Mouse (Mus musculus): ENCODE data around the gene Rps16. TPM values are rescaled to one million over a fixed set of nuclear protein-coding genes. Genes with fewer than 3 reads are reported as not detected.

Gene Rps16
- polyA plus RNA-seq, 1 experiment: 2,086 TPM

- peaks cover 52% of the 10 kb centered on the region for H3K36me3 ChIP-seq (ENCODE audit: control insufficient read depth, insufficient read depth, low read length, poor library complexity, severe bottlenecking)
- H3K4me1 ChIP-seq (ENCODE audit: control insufficient read depth, insufficient read depth, low read length): no peaks in the 10 kb centered on the region
- no peaks in the 10 kb centered on the region for H3K9me3 ChIP-seq (replicated peaks; ENCODE audit: control insufficient read depth, insufficient read depth, low read length, poor library complexity, severe bottlenecking)
- H3K4me3 ChIP-seq (ENCODE audit: low read depth, low read length): no peak overlapping the region
- TF ChIP-seq CTCF (IDR thresholded peaks at IDR 0.05; ENCODE audit: low read depth, low read length): no peak
- TF ChIP-seq POLR2A (IDR thresholded peaks at IDR 0.05; ENCODE audit: insufficient read depth, low read length): no peak
- no peak overlapping the region for H3K9ac ChIP-seq (ENCODE audit: low read depth, poor library complexity, severe bottlenecking)
- H3K27ac ChIP-seq (ENCODE audit: insufficient read depth, low read length): no peak overlapping the region
- no peaks in the 10 kb centered on the region for H3K27me3 ChIP-seq (ENCODE audit: control insufficient read depth, insufficient read depth, low read length, poor library complexity, severe bottlenecking)
Observed at GRCm38 (mm10) chr7:28398696-28399340, 48.4 kb downstream of the Rps16 start.

GRCm38 (mm10) chr7:28401030-28401429, 50.6 kb downstream of the Rps16 start:
- no peak overlapping the region for H3K9ac ChIP-seq (ENCODE audit: low read depth, poor library complexity, severe bottlenecking)
- no peak overlapping the region for H3K4me3 ChIP-seq (ENCODE audit: low read depth, low read length)
- H3K36me3 ChIP-seq (ENCODE audit: control insufficient read depth, insufficient read depth, low read length, poor library complexity, severe bottlenecking): peaks cover 63% of the 10 kb centered on the region
- H3K9me3 ChIP-seq (replicated peaks; ENCODE audit: control insufficient read depth, insufficient read depth, low read length, poor library complexity, severe bottlenecking): no peaks in the 10 kb centered on the region
- no peak overlapping the region for H3K27ac ChIP-seq (ENCODE audit: insufficient read depth, low read length)
- TF ChIP-seq POLR2A (IDR thresholded peaks at IDR 0.05; ENCODE audit: insufficient read depth, low read length) (no peak), CTCF (IDR thresholded peaks at IDR 0.05; ENCODE audit: low read depth, low read length) (no peak), EP300 (IDR thresholded peaks at IDR 0.05; ENCODE audit: insufficient read depth, low read depth, low read length) (no peak)
- H3K27me3 ChIP-seq (ENCODE audit: control insufficient read depth, insufficient read depth, low read length, poor library complexity, severe bottlenecking): no peaks in the 10 kb centered on the region
- H3K4me1 ChIP-seq (ENCODE audit: control insufficient read depth, insufficient read depth, low read length): no peaks in the 10 kb centered on the region

GRCm38 (mm10) chr7:28401942-28402341, 51.5 kb downstream of the Rps16 start:
- H3K27ac ChIP-seq (ENCODE audit: insufficient read depth, low read length): no peak overlapping the region
- H3K4me1 ChIP-seq (ENCODE audit: control insufficient read depth, insufficient read depth, low read length): no peaks in the 10 kb centered on the region
- H3K4me3 ChIP-seq (ENCODE audit: low read depth, low read length): no peak overlapping the region
- H3K27me3 ChIP-seq (ENCODE audit: control insufficient read depth, insufficient read depth, low read length, poor library complexity, severe bottlenecking): no peaks in the 10 kb centered on the region
- TF ChIP-seq POLR2A (IDR thresholded peaks at IDR 0.05; ENCODE audit: insufficient read depth, low read length): no peak
- no peak for TF ChIP-seq CTCF (IDR thresholded peaks at IDR 0.05; ENCODE audit: low read depth, low read length)
- TF ChIP-seq EP300 (IDR thresholded peaks at IDR 0.05; ENCODE audit: insufficient read depth, low read depth, low read length): no peak
- H3K36me3 ChIP-seq (ENCODE audit: control insufficient read depth, insufficient read depth, low read length, poor library complexity, severe bottlenecking): peaks cover 58% of the 10 kb centered on the region
- H3K9me3 ChIP-seq (replicated peaks; ENCODE audit: control insufficient read depth, insufficient read depth, low read length, poor library complexity, severe bottlenecking): no peaks in the 10 kb centered on the region
- no peak overlapping the region for H3K9ac ChIP-seq (ENCODE audit: low read depth, poor library complexity, severe bottlenecking)

Other genes starting within 250 kb of the Rps16 start
- gene 9530053A07Rik, start 221.2 kb upstream of the Rps16 start, polyA plus RNA-seq (2011; ENCODE audit: insufficient read depth, insufficient read length, low read depth, missing spikeins): 0.13 TPM in 1 of 2 replicates, not detected in the other
- gene Fbl, start 180.9 kb upstream of the Rps16 start, polyA plus RNA-seq (2011; ENCODE audit: insufficient read depth, insufficient read length, low read depth, missing spikeins): 441 and 480 TPM in 2 replicates
- gene Dyrk1b, start 171.2 kb upstream of the Rps16 start, polyA plus RNA-seq (2011; ENCODE audit: insufficient read depth, insufficient read length, low read depth, missing spikeins): 9.2 and 9.5 TPM in 2 replicates
- 17.2 and 17.3 TPM in 2 replicates for gene Eid2, start 82.8 kb upstream of the Rps16 start, polyA plus RNA-seq (2011; ENCODE audit: insufficient read depth, insufficient read length, low read depth, missing spikeins)
- gene Eid2b, start 72.9 kb upstream of the Rps16 start, polyA plus RNA-seq (2011; ENCODE audit: insufficient read depth, insufficient read length, low read depth, missing spikeins): 8.5 and 8.8 TPM in 2 replicates
- gene Selenov, start 59.5 kb upstream of the Rps16 start, polyA plus RNA-seq (2011; ENCODE audit: insufficient read depth, insufficient read length, low read depth, missing spikeins): 0.70 and 3.2 TPM in 2 replicates
- gene Dll3, start 48.4 kb upstream of the Rps16 start, polyA plus RNA-seq (2011; ENCODE audit: insufficient read depth, insufficient read length, low read depth, missing spikeins): 9.5 and 10.5 TPM in 2 replicates
- 70.5 and 76.4 TPM in 2 replicates for gene Timm50, start 38.6 kb upstream of the Rps16 start, polyA plus RNA-seq (2011; ENCODE audit: insufficient read depth, insufficient read length, low read depth, missing spikeins)
- gene Supt5, start 11.9 kb upstream of the Rps16 start, polyA plus RNA-seq (2011; ENCODE audit: insufficient read depth, insufficient read length, low read depth, missing spikeins): 98.4 and 101 TPM in 2 replicates
- gene Plekhg2, start 21.9 kb downstream of the Rps16 start, polyA plus RNA-seq (2011; ENCODE audit: insufficient read depth, insufficient read length, low read depth, missing spikeins): 85.5 and 90.1 TPM in 2 replicates
- gene Zfp36, start 29.6 kb downstream of the Rps16 start, polyA plus RNA-seq (2011; ENCODE audit: insufficient read depth, insufficient read length, low read depth, missing spikeins): 25.7 and 26.0 TPM in 2 replicates
- gene Med29, start 42.1 kb downstream of the Rps16 start, polyA plus RNA-seq (2011; ENCODE audit: insufficient read depth, insufficient read length, low read depth, missing spikeins): 16.6 and 18.1 TPM in 2 replicates
- gene Paf1, start 42.3 kb downstream of the Rps16 start, polyA plus RNA-seq (2011; ENCODE audit: insufficient read depth, insufficient read length, low read depth, missing spikeins): 88.7 and 96.2 TPM in 2 replicates
- 37.6 and 45.2 TPM in 2 replicates for gene Gmfg, start 86.8 kb downstream of the Rps16 start, polyA plus RNA-seq (2011; ENCODE audit: insufficient read depth, insufficient read length, low read depth, missing spikeins)
- 14.6 and 21.9 TPM in 2 replicates for gene Lrfn1, start 101.3 kb downstream of the Rps16 start, polyA plus RNA-seq (2011; ENCODE audit: insufficient read depth, insufficient read length, low read depth, missing spikeins)
- not detected in 2 replicates for gene Ifnl2, start 159.8 kb downstream of the Rps16 start, polyA plus RNA-seq (2011; ENCODE audit: insufficient read depth, insufficient read length, low read depth, missing spikeins)
- not detected in 2 replicates for gene Ifnl3, start 172.2 kb downstream of the Rps16 start, polyA plus RNA-seq (2011; ENCODE audit: insufficient read depth, insufficient read length, low read depth, missing spikeins)
- gene Sycn, start 190.2 kb downstream of the Rps16 start, polyA plus RNA-seq (2011; ENCODE audit: insufficient read depth, insufficient read length, low read depth, missing spikeins): not detected in 2 replicates
- gene Nccrp1, start 196.6 kb downstream of the Rps16 start, polyA plus RNA-seq (2011; ENCODE audit: insufficient read depth, insufficient read length, low read depth, missing spikeins): 4.5 and 6.4 TPM in 2 replicates
- gene Samd4b, start 247.5 kb downstream of the Rps16 start, polyA plus RNA-seq (2011; ENCODE audit: insufficient read depth, insufficient read length, low read depth, missing spikeins): 86.0 and 94.1 TPM in 2 replicates
- gene Pak4, start 247.5 kb downstream of the Rps16 start, polyA plus RNA-seq (2011; ENCODE audit: insufficient read depth, insufficient read length, low read depth, missing spikeins): 64.4 and 75.1 TPM in 2 replicates

Measured in ES-Bruce4 (cell line).